Mouse (Mus musculus): ENCODE results near the gene Olfr193.
"Not testable (repeated sequence)": the region's sequence is repeated elsewhere in the genome, so short reads cannot be mapped to it uniquely, and the experiment has no call there.

DNA sequence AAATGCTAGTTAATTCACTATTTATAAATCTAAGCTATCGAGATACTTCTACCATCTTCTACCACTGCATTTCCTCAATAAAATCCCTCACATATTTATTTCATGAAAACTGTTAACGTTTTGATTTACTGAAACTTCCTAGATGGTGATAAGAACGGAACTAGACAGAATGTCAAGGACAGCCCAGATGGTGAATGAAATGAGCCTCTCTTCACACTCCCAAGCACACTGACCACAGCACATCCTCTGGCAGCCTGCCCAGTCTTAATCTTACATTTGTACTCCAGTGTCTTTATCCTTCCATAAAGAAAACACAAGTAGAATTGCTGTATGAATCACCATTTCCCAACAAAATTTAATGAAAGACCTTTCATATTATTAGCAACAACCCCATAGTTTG is 49.3 kb downstream of the Olfr193 start:
- TF ChIP-seq CTCF, EP300 (IDR thresholded peaks at IDR 0.05; ENCODE audit: low read depth): not testable (repeated sequence)
